ENCODE assay signal across 10 mouse cellular contexts in genomic region chrX:140522071-140522765, GRCm38 (mm10).
DNase-seq lines count a peak whose midpoint lies in the region; ATAC-seq lines count a peak whose summit lies in the region.
"Had no signal": no experiment of that assay in that cellular context is flagged by ENCODE, and none has a peak within 500 bp of the region (broad histone marks: within the 10 kb centered on the region; RNA-seq: fewer than 3 reads in every experiment).

No protein-coding gene starts in this region.

- peaks cover 21% of the 10 kb centered on the region; the same call in 1 of the 2 replicates for H3K27me3 ChIP-seq in kidney, embryonic 16.5 days (ENCODE audit: insufficient read depth, low read length)
- H3K27me3 ChIP-seq in hindbrain, embryonic 13.5 days, result peaks cover 48% of the 10 kb centered on the region

- peak overlapping the region; percentile 56; the same call in 1 of the 2 replicates for H3K27ac ChIP-seq in kidney, embryonic 16.5 days (ENCODE audit: low read length)
- H3K27ac ChIP-seq in hindbrain, embryonic 13.5 days, result no peak overlapping the region
- H3K27ac ChIP-seq: hindbrain, embryonic 15.5 days had no signal

- no peaks in the 10 kb centered on the region for H3K36me3 ChIP-seq in kidney, embryonic 16.5 days (ENCODE audit: insufficient read depth, low read length)
- no peaks in the 10 kb centered on the region for H3K36me3 ChIP-seq in hindbrain, embryonic 13.5 days
- H3K36me3 ChIP-seq: hindbrain, embryonic 15.5 days had no signal

- H3K9ac ChIP-seq in kidney, embryonic 16.5 days (replicated peaks; ENCODE audit: low read length), result no peak overlapping the region
- H3K9ac ChIP-seq in hindbrain, embryonic 13.5 days, result no peak overlapping the region
- H3K9ac ChIP-seq: hindbrain, embryonic 15.5 days had no signal

- no peaks in the 10 kb centered on the region for H3K9me3 ChIP-seq in kidney, embryonic 16.5 days (ENCODE audit: low read length)
- no peaks in the 10 kb centered on the region for H3K9me3 ChIP-seq in hindbrain, embryonic 13.5 days
- H3K9me3 ChIP-seq: hindbrain, embryonic 15.5 days; megakaryocyte, embryonic 14.5 days had no signal

- H3K4me1 ChIP-seq in kidney, embryonic 16.5 days (ENCODE audit: insufficient read depth, low read length), result peaks cover 13% of the 10 kb centered on the region; the same call in 1 of the 2 replicates
- no peaks in the 10 kb centered on the region; the same call in 1 of the 2 replicates for H3K4me1 ChIP-seq in hindbrain, embryonic 13.5 days (replicated peaks)
- H3K4me1 ChIP-seq: hindbrain, embryonic 15.5 days had no signal

- no peak overlapping the region for H3K4me2 ChIP-seq in kidney, embryonic 16.5 days (replicated peaks; ENCODE audit: low read depth, low read length)
- no peak overlapping the region for H3K4me2 ChIP-seq in hindbrain, embryonic 13.5 days
- H3K4me2 ChIP-seq: hindbrain, embryonic 15.5 days had no signal

- WGBS in kidney, embryonic 16.5 days, result 43% methylated on average over 14 of the region's 14 CpGs
- 73% methylated on average over 14 of the region's 14 CpGs for WGBS in hindbrain, embryonic 13.5 days

- DNase-seq in CD4-positive, CD25-positive, alpha-beta regulatory T cell, adult 2 months (ENCODE audit: low read depth, low spot score), result peak; percentile 38
- DNase-seq in lung, postnatal 10 days, result peak; percentile 59
- DNase-seq in lung, postnatal 25 days (ENCODE audit: low spot score), result no peak
- peak; percentile 33 for DNase-seq in retina, postnatal 1 day
- no peak for DNase-seq in left cerebral cortex, adult 8-10 months (ENCODE audit: low spot score in 2 of 2)

- no peak for ATAC-seq in CD4-positive, CD25-positive, alpha-beta regulatory T cell, adult 4 months
- ATAC-seq in kidney, embryonic 16.5 days (ENCODE audit: low FRiP score, low TSS enrichment), result peak; percentile 37; the same call in 1 of the 2 replicates
- ATAC-seq in hindbrain, embryonic 13.5 days (ENCODE audit: low FRiP score), result no peak

- no peak overlapping the region for H3K4me3 ChIP-seq in kidney, embryonic 16.5 days (ENCODE audit: low read length)
- H3K4me3 ChIP-seq in hindbrain, embryonic 13.5 days, result no peak overlapping the region
- H3K4me3 ChIP-seq: hindbrain, embryonic 15.5 days; megakaryocyte, embryonic 14.5 days had no signal

Comparison
In these comparisons a context has a peak if more than half of its experiments do, and no peak if none do; other contexts are left out.
1. DNase-seq: peak in CD4-positive, CD25-positive, alpha-beta regulatory T cell, adult 2 months (single experiment), lung, postnatal 10 days (single experiment) and retina, postnatal 1 day (single experiment); none in lung, postnatal 25 days (single experiment) and left cerebral cortex, adult 8-10 months (0 of 2).